Mouse (Mus musculus): ENCODE results near the gene Frmd8.

DNA sequence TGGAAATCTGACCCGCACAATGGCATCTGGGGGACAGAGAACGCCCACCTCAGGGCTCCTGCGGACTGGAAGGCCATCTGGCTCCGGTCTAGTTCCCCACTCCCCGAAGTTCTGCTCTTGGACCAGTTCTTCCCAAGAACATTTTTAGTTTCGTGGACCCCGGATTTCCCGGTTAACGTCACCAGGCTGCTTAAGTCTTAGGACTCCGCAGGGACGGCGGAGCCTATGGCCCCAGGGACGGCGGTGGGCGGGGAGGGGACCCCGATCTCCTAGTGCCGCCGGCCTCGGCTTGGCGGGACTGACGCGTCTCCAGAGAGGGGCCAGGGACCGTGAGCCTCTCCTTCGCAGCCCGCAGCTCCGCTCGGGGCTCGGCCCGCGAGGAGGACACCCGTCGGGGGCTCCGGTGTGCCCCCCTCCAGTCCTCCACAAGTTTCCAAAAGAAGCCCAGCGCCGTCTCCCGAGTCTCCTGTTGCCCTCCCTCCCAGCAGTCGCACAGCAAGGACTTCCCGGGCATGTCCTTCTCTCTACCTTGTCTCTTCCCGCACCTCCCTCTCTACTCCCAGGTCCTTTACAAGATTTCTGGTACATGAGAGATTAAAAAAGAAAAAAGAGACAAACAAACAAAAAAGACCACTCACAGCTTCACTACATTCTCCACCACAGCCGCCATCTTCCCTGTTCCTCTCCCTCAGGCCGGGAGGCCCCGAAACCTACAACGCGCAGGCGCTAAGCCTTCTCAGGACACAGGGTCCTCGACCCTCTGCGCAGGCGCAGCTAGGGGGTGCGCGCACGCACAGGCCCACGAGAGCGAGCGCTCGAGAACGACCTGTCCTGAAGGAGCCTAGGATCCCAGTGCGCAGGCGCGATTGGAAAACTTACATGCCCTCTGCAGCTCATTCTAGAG, 37.3 kb upstream of the Frmd8 start:
- TF ChIP-seq CTCF (IDR thresholded peaks at IDR 0.05; ENCODE audit: control insufficient read depth, insufficient read depth, insufficient replicate concordance, low read depth, low read length) (no peak), POLR2A (IDR thresholded peaks at IDR 0.05; ENCODE audit: control insufficient read depth, low read depth, low read length) (peak; percentile 95)

Data from testis, adult 2 months (tissue).